Mouse (Mus musculus) left cerebral cortex, postnatal 4 days (tissue): ENCODE data around the gene Plekha5. TPM values are rescaled to one million over a fixed set of nuclear protein-coding genes. Genes with fewer than 3 reads are reported as not detected.

Source experiments
- DNase-seq: peaks from one replicate; pipeline ENCODE4 v3.0.0-alpha.2; 2022
- intact Hi-C: fragments of 180-260 bp; cut with DNase I; formaldehyde crosslinking; loops from one replicate; pipeline ENCODE4 v1.15.1; 2025
- total RNA-seq, 2 experiments: library from RNA; stranded (reverse); gene quantifications; 2 replicates each; pipeline ENCODE4 v1.2.3; 2021

Plekha5 gene
- total RNA-seq, 2 experiments from 2014 or later, result 82.0 to 94.6 TPM

- intact Hi-C loops, result no loop called here
Observed at GRCm38 (mm10) chr6:140605732-140606131, 181.9 kb downstream of the Plekha5 start.

DNA sequence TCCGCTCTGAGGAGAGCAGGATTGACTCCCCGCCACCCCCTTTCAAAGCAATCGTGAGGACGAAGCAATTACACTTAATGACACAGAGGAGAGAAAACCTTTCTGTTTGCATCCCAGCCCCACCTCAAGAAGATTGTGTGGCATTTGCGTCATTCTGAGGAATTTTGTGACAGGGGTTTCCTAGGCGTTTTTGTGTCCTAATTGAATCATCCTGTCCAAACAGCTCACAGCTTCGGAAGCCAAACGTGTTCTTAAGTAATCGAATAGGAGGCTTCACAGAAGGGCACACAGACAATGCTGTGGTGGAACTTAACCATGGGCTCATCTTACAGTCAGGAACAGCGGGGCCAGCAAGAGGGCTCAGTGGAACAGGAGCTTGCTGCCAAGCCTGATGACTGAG lies 182.7 kb downstream of the Plekha5 start:
- intact Hi-C loops, result no loop called here
- DNase-seq, result no peak

More at GRCm38 (mm10) chr6:140605732-140606131, 181.9 kb downstream of the Plekha5 start:
- DNase-seq, result no peak

GRCm38 (mm10) chr6:140608666-140609065 lies 184.8 kb downstream of the Plekha5 start:
- no peak for DNase-seq
- intact Hi-C loops, result no loop called here

GRCm38 (mm10) chr6:140609533-140609932 lies 185.7 kb downstream of the Plekha5 start:
- intact Hi-C loops, result no loop called here
- no peak for DNase-seq

- DNase-seq, result no peak
- intact Hi-C loops, result no loop called here
Observed at GRCm38 (mm10) chr6:140610117-140610516, 186.3 kb downstream of the Plekha5 start.

DNA sequence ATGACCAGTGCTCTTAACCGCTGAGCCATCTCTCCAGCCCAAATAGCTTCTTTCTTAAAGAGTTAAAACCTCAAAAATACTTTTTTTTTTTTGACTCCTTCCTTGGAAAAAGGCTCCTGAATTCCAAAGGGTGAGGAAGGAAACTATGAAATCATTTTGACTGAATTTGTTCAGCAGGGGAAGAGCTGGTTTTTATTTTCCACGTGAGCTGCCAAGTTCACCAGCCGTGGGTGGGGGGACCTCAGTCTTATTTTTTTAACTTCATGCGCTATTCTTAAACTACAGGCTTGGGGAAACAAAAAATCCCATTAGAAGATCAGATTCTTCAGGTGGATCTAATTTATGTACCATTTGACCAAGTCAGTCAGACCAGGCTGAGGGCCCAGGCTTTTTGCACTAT lies 187.4 kb downstream of the Plekha5 start:
- no peak for DNase-seq
- intact Hi-C loops, result no loop called here

DNA sequence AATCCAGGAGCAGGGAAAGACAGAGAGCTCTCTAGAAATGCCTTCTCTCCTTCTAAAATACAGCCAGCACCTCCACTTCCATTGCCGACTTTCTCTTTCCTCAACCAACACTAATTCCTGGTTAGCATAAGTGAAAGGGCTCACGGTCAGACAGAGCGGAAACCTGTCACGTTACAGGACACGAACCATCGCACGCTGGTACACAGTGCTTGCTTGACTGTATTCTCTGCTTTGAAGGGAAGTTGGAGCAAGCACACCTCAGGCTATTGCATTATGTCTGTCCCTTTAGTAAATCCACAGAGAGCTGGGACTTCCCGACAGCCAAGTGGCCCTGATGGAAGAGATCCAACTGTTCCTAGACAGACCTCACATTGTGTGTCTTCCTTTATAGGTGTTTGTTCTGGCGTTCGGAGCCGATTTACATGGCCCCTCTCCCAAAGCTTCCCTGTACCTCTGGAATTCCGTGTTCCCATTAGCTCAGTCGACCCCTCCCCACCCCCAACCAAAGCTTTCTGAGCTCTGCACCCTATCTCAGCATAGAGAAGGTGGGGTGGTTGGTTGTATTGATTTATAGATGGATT lies 188.1 kb downstream of the Plekha5 start:
- DNase-seq, result no peak

DNA sequence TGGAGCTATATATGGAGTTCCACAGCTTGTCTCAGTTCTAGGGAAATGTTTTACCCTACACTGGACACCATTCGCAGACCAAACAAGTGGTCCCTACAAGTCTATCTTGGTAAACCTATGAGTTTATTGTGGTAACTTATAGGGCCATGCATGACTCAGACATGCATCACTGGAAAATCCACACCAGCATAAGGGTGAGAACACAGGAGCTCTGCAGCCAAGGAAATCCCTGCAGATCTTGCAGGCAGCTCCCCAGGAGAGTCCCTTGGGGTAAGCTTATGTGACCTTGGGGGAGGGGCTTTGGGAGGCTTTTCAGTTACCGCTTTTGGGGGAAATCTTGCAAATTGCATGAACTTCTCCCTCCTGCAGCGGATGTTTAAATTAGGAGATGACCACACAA lies 190.0 kb downstream of the Plekha5 start:
- no peak for DNase-seq
- intact Hi-C loops, result no loop called here

More for the DNA sequence above, 188.1 kb downstream of the Plekha5 start:
- intact Hi-C loops, result no loop called here

DNA sequence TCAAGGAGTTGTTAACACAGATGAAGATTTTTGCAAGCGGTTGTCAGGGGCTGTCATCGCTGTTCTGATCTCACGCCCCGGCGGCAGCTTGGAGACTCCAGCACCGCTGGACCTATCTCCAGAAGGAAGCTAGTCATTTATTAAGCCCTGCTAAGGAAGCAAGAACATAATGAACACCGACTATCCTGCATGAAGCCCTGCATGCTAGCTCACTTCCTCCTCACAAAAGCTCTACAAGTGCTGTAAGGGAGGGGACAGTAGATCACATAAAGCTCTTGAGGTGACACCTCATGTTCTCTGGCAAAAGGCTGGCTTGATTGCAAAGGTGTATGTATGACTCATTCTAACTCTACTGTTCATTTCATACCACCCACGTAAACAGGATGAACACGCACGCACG lies 190.9 kb downstream of the Plekha5 start:
- DNase-seq, result no peak
- intact Hi-C loops, result no loop called here

DNA sequence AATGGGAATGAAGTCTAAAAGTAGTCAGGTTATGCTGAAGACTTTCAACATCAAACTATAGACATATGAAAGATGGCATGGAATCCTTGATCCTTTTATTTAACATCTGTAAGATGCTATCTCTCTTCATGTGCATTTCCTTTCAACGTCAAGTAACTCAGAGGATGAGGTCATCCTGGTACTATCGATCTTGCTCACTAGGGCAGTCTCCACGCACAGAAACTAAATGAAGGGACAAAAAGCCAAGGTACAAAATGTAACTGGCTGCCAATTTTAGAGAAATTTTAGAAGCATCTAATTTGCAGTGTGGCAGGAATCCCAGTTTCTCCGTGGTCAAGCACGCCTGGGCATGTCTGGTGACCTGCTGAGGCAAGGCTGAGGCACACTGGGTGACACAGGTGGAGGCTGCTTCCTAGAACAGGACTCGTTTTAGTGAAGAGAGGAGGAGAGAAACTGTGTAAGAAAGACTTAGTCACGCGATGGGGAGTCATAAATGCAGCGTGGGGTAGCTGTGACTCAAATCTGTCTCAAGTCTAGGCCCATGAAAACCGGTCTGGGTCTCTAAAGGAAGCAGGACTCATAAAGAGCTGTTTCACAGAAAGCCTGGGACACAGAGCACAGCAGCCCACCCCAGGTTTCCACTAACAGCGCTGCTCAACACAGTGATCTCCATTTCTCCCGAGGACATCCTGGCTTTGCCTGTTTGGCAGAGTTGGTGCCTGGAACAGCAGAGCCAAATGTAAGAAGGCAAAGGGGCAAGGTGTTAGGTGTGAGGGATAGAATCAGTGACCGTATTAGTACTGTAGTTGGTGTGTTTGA lies 196.9 kb downstream of the Plekha5 start:
- DNase-seq, result no peak
- intact Hi-C loops, result no loop called here

DNA sequence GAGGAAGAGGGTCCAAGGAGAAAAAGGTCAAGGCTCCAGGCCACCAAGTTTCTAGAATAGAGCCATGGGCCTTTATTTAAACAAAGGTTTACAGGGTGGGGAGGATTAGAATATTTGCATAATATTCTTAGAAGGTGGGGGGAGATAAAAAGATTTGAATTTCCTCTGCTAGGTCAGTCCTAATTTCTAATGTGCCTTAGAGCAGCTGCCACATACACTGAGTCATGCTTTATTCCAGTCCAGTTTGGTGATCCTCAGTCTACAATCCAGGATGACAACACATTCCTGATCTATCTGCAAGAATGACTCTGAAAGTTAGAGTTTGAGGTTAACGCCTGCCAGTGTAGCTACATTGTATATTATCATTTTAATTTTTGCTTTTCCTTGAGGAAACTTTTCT lies 197.8 kb downstream of the Plekha5 start:
- intact Hi-C loops, result no loop called here
- DNase-seq, result no peak

DNA sequence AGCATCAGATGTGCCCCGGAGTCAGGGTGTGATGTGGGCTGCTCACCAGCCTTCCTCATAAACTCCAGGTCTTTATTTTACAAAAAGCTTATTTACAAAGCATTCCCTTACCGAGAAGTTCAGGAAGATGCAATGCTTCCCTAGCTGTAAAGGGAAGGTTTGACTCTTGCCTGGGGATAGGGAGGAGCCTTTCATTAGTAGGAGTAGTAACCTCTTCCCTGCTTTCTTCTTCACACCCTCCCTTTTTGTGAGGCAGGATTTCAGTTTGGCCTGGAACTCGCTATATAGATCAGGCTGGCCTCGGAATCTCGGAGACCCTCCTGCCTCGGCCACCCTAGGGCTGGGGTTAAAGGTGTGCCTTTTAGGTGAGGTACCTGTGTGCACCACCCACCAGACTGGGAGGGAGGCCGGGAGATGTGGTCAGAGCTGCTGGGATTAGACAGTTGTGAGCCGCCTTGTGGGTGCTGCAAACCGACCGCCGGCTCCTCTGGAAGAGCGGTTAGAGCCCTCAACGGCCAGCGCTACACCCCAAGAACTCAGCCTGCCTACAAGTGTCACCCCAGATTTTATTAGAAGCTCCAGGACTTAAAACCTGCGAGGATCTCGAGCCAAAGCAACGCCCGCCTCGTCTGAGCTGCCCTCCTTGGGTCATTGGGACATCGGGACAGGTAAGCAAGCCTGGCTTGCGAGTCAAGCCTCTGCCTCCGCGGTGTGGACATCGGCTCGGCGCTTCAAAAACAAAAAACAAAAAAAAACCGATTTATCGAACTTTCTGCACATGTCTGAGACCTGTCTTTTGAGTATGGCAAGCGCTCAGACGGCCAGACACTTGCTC lies 198.8 kb downstream of the Plekha5 start, which contains the start of gene Aebp2:
Gene Aebp2 (plus strand): TSS at position 273 of the 835 bp plus-strand sequence.
- intact Hi-C loops, result no loop called here
- peak; percentile 17 for DNase-seq

GRCm38 (mm10) chr6:140623226-140624095 lies 199.6 kb downstream of the Plekha5 start:
- DNase-seq, result peak; percentile 93
- intact Hi-C loops, result no loop called here

DNA sequence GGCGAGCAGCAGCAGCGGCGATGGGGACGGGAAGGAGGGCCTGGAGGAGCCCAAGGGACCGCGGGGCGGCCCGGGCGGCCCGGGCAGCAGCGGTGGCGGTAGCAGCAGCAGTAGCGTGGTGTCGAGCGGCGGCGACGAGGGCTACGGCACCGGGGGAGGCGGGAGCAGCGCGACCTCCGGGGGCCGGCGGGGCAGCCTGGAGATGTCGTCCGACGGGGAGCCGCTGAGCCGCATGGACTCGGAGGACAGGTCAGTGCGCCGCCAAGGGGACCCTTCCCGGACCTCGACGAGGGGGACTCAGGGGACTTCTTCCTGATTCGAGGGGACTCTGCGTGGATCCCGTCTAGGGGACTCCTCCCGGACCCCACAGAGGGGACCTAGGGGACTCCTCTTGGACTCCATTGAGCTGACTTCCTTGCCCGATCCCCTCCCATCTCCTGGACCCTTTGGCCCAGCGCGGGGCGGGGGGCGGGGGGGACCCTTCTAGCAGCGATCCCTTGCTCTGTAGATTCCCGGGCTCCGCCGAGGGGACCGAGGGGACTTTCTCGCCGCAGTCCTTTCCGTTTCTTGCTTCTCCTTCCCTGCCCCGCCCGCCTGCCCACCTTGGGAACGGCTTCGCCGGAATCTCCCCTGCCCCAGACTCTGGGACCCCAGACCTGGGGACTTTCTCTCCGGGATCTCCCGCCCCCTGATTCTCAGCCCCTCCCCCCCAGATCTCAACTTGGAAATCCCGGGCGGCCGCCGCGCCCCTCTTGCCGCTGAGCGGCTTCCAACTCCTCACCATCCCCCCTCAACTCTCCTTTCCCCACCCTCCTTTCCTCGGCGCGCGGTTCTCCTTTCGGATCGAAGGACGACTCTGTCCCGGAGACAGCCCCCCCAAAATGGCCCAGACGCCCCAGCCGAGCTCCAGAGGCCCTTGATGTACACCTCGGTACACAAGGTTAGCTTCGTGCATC lies 200.5 kb downstream of the Plekha5 start:
- intact Hi-C loops, result no loop called here
- peak; percentile 42 for DNase-seq

DNA sequence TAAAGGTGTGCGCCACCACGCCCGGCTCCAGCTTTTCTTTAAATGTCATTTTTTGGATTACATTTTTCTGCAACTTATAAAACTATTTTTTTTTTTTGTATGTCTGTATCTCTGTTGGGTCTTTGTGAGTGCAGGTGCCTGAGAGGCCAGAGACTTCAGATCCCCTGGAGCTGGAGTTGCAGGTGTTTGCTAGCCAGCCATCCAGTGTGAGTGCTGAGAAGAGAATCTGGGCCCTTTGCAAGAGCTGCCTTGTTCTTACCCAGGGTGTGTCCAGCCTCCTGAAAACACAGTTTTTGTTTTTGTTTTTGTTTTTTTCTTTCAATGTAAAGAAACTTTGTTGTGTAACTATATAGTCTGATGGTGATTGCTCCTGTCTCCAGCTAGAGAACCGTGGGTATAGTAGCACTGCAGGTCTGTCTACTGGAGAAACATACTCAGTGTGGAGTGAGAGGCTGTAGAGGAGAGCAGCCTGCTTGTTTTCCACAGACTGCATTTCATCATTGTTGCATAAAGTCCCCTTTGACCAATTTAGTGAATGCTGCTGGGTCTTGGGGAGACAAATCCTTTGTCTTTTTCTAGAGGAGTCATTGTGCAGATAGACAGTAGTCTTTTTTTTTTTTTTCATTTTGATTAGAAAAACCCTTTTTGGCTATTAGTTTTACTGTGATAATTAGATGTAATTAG lies 205.5 kb downstream of the Plekha5 start:
- intact Hi-C loops, result no loop called here
- DNase-seq, result no peak

DNA sequence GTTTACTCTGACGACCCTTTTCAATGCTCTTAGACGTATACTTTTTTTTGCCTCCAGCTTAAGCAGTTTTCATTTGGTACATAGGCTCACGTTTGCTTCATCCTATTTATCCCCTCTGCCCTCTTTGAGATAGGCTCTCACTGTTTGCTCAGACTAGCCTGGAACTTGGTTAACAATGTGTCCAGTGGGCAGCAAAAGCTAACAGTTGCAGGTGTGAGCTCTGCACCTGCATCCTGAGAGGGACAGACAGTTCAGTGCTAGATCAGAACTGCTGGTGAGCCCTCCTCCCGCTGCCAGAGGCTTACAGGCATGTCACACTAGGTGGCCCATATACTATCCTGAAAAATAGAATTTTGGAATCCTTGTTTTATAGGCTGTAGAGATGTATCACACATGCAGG lies 206.5 kb downstream of the Plekha5 start:
- no peak for DNase-seq
- intact Hi-C loops, result no loop called here

DNA sequence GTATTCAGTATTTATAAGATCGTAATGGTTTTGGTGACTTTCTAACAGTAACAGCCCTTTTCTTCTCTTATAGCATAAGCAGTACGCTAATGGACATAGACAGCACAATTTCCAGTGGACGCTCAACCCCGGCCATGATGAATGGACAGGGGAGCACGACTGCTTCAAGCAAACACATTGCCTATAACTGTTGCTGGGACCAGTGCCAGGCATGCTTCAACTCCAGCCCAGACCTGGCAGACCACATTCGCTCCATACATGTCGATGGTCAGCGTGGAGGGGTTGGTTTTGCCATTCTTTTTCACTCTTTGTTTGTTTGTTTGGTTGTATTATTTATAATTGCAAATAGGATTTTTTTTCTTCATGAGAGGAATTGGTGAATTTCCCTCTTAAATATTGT lies 209.8 kb downstream of the Plekha5 start:
- intact Hi-C loops, result no loop called here
- DNase-seq, result peak; percentile 55

DNA sequence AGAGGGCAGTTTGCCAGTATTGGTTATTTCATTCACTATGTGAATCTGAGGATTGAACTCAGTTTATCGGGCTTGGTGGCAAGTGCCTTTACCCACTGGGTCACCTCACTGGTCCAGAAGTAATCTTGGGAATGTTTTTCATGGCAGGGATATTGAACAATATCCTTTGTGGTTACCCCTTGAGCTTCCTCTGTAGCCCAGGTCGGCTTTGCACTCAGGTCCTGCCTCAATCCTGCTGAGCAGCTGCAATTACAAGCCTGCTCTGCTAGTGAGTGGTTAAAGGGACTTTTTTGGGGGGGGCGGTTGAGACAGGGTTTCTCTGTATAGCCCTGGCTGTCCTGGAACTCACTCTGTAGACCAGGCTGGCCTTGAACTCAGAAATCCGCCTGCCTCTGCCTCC lies 212.4 kb downstream of the Plekha5 start:
- intact Hi-C loops, result no loop called here

GRCm38 (mm10) chr6:140642010-140642409 lies 218.2 kb downstream of the Plekha5 start:
- intact Hi-C loops, result no loop called here
- no peak for DNase-seq

More for the DNA sequence above, 212.4 kb downstream of the Plekha5 start:
- no peak for DNase-seq
